Mouse (Mus musculus) cerebellum, adult 11-12 months (tissue): ENCODE data around the gene Sptssb.

Source experiments
- DNase-seq: peaks from one replicate; pipeline ENCODE4 v3.0.0; 2022

The Sptssb gene

GRCm38 (mm10) chr3:69824536-69824935, 35.2 kb downstream of the Sptssb start:
- DNase-seq, result no peak

GRCm38 (mm10) chr3:69820614-69821013, 39.1 kb downstream of the Sptssb start:
- no peak for DNase-seq

DNA sequence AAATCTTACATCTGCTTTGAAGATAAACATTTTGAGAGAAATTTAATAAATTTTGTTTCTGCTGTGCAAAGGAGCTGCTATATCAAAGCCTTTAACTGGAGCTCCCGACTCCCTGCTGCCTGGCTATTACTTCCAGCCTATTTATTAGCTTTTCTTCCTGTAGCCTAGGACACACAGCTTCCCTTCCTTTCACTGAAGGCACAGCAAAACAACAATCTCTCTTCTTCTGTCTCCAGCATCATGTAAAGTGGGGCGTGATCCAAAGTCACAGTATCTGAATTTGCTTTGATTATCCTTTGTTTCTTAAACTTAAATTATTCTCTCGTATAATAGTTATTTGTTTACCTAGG, 39.9 kb downstream of the Sptssb start:
- DNase-seq, result peak; percentile 77

DNA sequence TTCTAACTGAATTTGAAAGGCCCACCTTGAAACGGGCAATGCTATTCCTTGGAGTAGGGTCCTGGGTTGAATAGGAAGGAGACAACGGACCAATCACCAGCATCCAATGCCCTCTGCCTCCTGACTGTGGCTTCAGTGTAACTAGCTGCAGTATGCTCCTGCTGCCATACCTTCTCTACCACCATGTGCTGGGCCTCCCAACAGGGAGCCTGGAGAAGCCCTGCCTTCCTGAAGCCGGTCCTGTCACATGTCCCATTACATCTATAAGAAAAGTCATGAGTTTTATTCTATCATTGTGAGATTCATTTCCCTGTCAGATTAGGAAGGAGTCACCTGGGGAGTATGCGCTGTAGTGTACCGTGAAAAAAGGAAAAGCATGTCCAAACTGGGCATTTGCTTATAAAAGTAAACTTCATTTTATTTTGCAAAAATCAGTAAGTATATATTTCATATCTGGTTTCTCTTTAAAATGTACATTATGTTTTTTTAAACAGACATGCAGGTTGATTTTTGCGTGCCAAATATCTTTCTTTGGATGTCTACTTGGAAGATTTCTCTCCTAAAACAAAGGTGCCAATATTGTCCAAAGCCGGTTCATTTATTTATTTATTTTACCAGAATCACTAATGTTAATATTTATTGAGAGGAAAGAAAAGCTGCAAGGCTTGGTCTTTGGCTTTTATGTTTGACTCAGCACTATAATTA, 40.4 kb downstream of the Sptssb start:
- DNase-seq, result peak; percentile 70

- peak; percentile 69 for DNase-seq
These were observed 41.3 kb downstream of the Sptssb start for GRCm38 (mm10) chr3:69818466-69818865.

DNA sequence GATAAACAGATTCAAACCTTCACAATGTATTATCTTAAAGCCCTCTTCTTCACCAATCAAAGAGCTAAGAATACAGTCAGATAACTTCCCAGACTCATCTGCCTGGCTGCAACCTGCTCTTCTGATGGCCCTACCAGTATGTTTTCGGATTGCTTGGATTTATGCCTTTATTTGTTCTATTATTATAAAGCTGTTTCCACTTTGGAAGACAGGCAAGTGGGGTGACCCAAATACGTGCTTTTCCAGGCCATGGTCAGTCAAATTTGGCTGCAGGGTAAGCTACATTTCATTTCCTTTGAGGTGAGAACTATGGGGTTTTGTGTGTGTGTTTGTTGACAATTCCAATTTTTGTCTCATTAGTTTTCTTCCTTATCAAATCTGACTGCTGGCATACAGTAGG, 43.2 kb downstream of the Sptssb start:
- DNase-seq, result peak; percentile 58

DNA sequence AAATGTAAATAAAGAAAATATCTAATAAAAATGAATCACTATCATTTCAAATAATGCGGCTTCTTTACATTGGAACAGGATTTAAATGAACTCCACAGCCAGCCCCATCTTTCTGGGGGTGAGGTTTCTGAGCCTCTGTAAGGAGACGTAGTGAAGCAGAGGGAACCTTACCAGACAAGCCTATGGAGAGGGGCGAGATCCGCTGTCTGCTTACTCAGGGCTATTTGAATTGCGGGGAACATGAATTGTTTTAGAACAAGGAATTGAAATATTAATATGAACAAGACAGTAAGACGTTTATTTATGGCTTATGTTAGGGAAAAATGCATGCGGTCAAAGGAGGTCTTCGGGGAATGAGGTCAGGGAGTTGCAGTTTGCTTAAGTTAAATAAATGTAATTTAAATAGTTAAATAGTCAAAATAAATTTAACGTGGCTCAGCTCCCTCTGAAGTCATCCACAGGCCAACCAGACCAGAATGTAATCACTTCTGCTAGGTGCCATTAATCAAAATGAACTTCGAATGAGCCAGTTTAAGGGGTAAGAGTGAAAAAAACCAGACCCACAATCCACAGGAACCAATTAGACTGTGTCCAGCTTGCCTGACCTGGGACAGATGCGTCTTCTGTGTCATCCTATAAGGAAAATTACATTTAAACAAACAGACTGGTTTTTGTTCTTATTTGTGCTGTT, 46.6 kb downstream of the Sptssb start:
- no peak for DNase-seq

GRCm38 (mm10) chr3:69812442-69812841, 47.3 kb downstream of the Sptssb start:
- no peak for DNase-seq

DNA sequence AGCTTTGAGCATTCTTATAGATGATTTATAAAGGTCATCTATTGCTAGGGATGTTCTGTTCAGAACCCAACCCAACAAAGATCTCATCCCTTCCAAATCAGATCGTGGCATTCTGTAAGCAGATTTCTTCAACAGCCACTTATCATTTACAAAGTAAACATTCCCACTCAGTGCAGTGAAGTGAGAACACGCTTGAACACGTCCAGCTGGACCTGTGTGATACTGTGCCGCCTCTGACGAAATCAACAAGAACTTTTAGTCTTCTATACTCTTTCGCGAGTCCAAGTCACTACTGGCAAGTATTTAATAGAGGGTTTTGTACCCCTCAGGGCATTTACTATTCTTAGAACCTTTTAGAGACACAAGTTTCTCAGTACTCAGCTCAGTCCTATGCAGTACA, 51.3 kb downstream of the Sptssb start:
- DNase-seq, result no peak

GRCm38 (mm10) chr3:69803137-69803536, 56.6 kb downstream of the Sptssb start:
- no peak for DNase-seq

GRCm38 (mm10) chr3:69800829-69801384, 58.8 kb downstream of the Sptssb start:
- no peak for DNase-seq

- DNase-seq, result no peak
These were observed 60.6 kb downstream of the Sptssb start for GRCm38 (mm10) chr3:69799096-69799495.

- peak; percentile 46 for DNase-seq
These were observed 61.8 kb downstream of the Sptssb start for GRCm38 (mm10) chr3:69797969-69798368.

GRCm38 (mm10) chr3:69797533-69797932, 62.2 kb downstream of the Sptssb start:
- peak; percentile 93 for DNase-seq

- no peak for DNase-seq
These were observed 66.8 kb downstream of the Sptssb start for GRCm38 (mm10) chr3:69792823-69793417.

GRCm38 (mm10) chr3:69779246-69779796, 80.4 kb downstream of the Sptssb start:
- DNase-seq, result no peak

DNA sequence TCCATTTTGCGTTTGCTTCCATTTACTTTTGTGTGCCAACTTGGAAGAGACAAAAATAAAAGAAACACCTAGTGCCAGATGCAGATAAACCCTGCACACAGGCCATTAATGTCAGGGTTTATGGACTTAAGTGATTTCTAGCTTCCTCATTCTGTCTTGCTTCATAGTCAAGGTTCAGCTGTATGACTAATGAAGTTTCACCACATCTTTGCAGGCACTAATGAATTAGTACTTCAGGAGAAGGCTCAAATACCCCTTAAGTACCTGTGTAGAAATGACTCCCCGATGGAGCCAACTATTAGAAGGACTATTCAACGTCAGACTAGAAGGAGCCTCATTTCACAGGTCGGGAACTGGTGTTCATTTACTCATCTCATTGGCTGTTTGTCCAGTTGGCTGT, 86.4 kb downstream of the Sptssb start:
- DNase-seq, result no peak
